ENCODE assay signal across 8 mouse cellular contexts in genomic region chr2:148731614-148732326, GRCm38 (mm10). TPM values are rescaled to one million over a fixed set of nuclear protein-coding genes. Genes with fewer than 3 reads are reported as not detected.
DNase-seq lines count a peak whose midpoint lies in the region; ATAC-seq and TF ChIP-seq lines count a peak whose summit lies in the region.
"Had no signal": no experiment of that assay in that cellular context is flagged by ENCODE, and none has a peak within 500 bp of the region (broad histone marks: within the 10 kb centered on the region; RNA-seq: fewer than 3 reads in every experiment).

No protein-coding gene starts in this region.

- no peak for TF ChIP-seq POLR2A in heart, adult 2 months (IDR thresholded peaks at IDR 0.05; ENCODE audit: insufficient read depth, low read depth, low read length)
- TF ChIP-seq POLR2A in kidney, adult 2 months (IDR thresholded peaks at IDR 0.05; ENCODE audit: low read depth, low read length) = no peak

- no peaks in the 10 kb centered on the region for H3K79me2 ChIP-seq in heart, adult 2 months (replicated peaks; ENCODE audit: control insufficient read depth, insufficient read depth, low read length)

- peak overlapping the region; percentile 72 for H3K9ac ChIP-seq in heart, adult 2 months (ENCODE audit: low read depth, low read length)
- peak overlapping the region; percentile 70 for H3K9ac ChIP-seq in liver, postnatal 0 days (replicated peaks)
- H3K9ac ChIP-seq in neural tube, embryonic 15.5 days (replicated peaks) = peak overlapping the region; percentile 94

- H3K9me3 ChIP-seq in liver, postnatal 0 days (ENCODE audit: low read length) = no peaks in the 10 kb centered on the region
- H3K9me3 ChIP-seq in neural tube, embryonic 15.5 days (replicated peaks) = no peaks in the 10 kb centered on the region

- TF ChIP-seq CTCF in heart, adult 2 months (IDR thresholded peaks at IDR 0.05) = no peak
- TF ChIP-seq CTCF in kidney, adult 2 months (conservative IDR thresholded peaks at IDR 0.05; ENCODE audit: insufficient read depth, insufficient read length, low read depth, low read length) = no peak
- no peak for TF ChIP-seq CTCF in liver, postnatal 0 days (IDR thresholded peaks at IDR 0.05; ENCODE audit: low read depth)

- peak overlapping the region; percentile 90 for H3K4me3 ChIP-seq in heart, adult 2 months
- H3K4me3 ChIP-seq in kidney, adult 2 months (ENCODE audit: insufficient read depth, low read depth, low read length) = peak overlapping the region; percentile 80
- peak overlapping the region; percentile 58 for H3K4me3 ChIP-seq in liver, postnatal 0 days (ENCODE audit: low read depth, low read length)
- H3K4me3 ChIP-seq in neural tube, embryonic 15.5 days (replicated peaks) = peak overlapping the region; percentile 93

- H3K27ac ChIP-seq in heart, adult 2 months = peak overlapping the region; percentile 84
- H3K27ac ChIP-seq in kidney, adult 2 months (ENCODE audit: insufficient read depth, low read depth, low read length) = no peak overlapping the region
- H3K27ac ChIP-seq in liver, postnatal 0 days (ENCODE audit: low read depth) = no peak overlapping the region
- H3K27ac ChIP-seq in neural tube, embryonic 15.5 days (replicated peaks) = peak overlapping the region; percentile 81

- TF ChIP-seq EP300 in heart, adult 2 months (IDR thresholded peaks at IDR 0.05; ENCODE audit: insufficient read depth, low read depth, low read length) = no peak
- no peak for TF ChIP-seq EP300 in liver, postnatal 0 days (IDR thresholded peaks at IDR 0.05; ENCODE audit: low read depth)

- no peaks in the 10 kb centered on the region; the same call in 1 of the 2 replicates for H3K4me1 ChIP-seq in heart, adult 2 months (ENCODE audit: control insufficient read depth, insufficient read depth, low read length)
- H3K4me1 ChIP-seq in kidney, adult 2 months (ENCODE audit: control insufficient read depth, insufficient read depth, low read length) = no peaks in the 10 kb centered on the region; the same call in 1 of the 2 replicates
- H3K4me1 ChIP-seq in liver, postnatal 0 days (ENCODE audit: insufficient read depth) = no peaks in the 10 kb centered on the region
- peaks cover 31% of the 10 kb centered on the region for H3K4me1 ChIP-seq in neural tube, embryonic 15.5 days

- peak; percentile 14 for ATAC-seq in CD4-positive, CD25-positive, alpha-beta regulatory T cell, adult 4 months
- ATAC-seq in common myeloid progenitor, adult 5-6 weeks (replicated peaks; ENCODE audit: low read depth, poor library complexity, severe bottlenecking) = peak; percentile 37
- ATAC-seq in liver, postnatal 0 days = peak; percentile 57
- ATAC-seq in neural tube, embryonic 15.5 days (ENCODE audit: low FRiP score) = peak; percentile 82

- peak overlapping the region; percentile 79 for H3K4me2 ChIP-seq in liver, postnatal 0 days (ENCODE audit: low read depth, low read length)
- peak overlapping the region; percentile 71 for H3K4me2 ChIP-seq in neural tube, embryonic 15.5 days

- intact Hi-C loops in heart, adult 2 months (cut with DNase I) = loop anchor here (5.0 kb wide), 1 partner anchor 49 kb away; the partner anchor contains the start of gene Gzf1

- H3K36me3 ChIP-seq in heart, adult 2 months (ENCODE audit: control insufficient read depth, insufficient read depth, low read length) = peaks cover 2% of the 10 kb centered on the region
- no peaks in the 10 kb centered on the region for H3K36me3 ChIP-seq in kidney, adult 2 months (ENCODE audit: control insufficient read depth, insufficient read depth, low read length)
- no peaks in the 10 kb centered on the region for H3K36me3 ChIP-seq in liver, postnatal 0 days (replicated peaks; ENCODE audit: insufficient read depth, low read length)
- no peaks in the 10 kb centered on the region for H3K36me3 ChIP-seq in neural tube, embryonic 15.5 days

- 1% methylated on average over 35 of the region's 35 CpGs for WGBS in heart, adult 2 months
- under 1% methylated on average over 35 of the region's 35 CpGs for WGBS in kidney, adult 2 months
- WGBS in liver, postnatal 0 days (ENCODE audit: insufficient replicate concordance) = 4% methylated on average over 35 of the region's 35 CpGs
- under 1% methylated on average over 35 of the region's 35 CpGs for WGBS in neural tube, embryonic 15.5 days

- H3K27me3 ChIP-seq in heart, adult 2 months (ENCODE audit: control insufficient read depth, insufficient read depth, low read length) = no peaks in the 10 kb centered on the region
- no peaks in the 10 kb centered on the region for H3K27me3 ChIP-seq in kidney, adult 2 months (replicated peaks; ENCODE audit: control insufficient read depth, insufficient read depth, low read length)
- H3K27me3 ChIP-seq in liver, postnatal 0 days (ENCODE audit: insufficient read depth, low read length) = no peaks in the 10 kb centered on the region
- H3K27me3 ChIP-seq in neural tube, embryonic 15.5 days (replicated peaks) = no peaks in the 10 kb centered on the region

- peak; percentile 48 for DNase-seq in NIH3T3 (ENCODE audit: low read depth)
- DNase-seq in heart, adult 2 months = peak; percentile 17 to 54
- DNase-seq in kidney, adult 2 months = peak; percentile 26
- peak; percentile 17 for DNase-seq in liver, postnatal 0 days

RNA-seq across cellular contexts. Expression of gene Napb, which starts 0.5 kb away (rescaled TPM):
- 1 to 10 TPM; 1.2 TPM for polyA plus RNA-seq in CD4-positive, CD25-positive, alpha-beta regulatory T cell, adult 4 months (2017; shearing (Covaris generic))
- total RNA-seq in common myeloid progenitor, adult 5-6 weeks (2017) = 1.1 and 2.1 TPM in 2 replicates
- 1 to 10 TPM; 1.1 to 1.3 TPM for total RNA-seq in heart, adult 2 months (2021)
- polyA plus RNA-seq in heart, adult 2 months (2012; rRNA removed) = 0.88 and 1.8 TPM in 2 replicates
- 0.99 and 1.5 TPM in 2 replicates for polyA plus RNA-seq in kidney, adult 2 months (2012; rRNA removed)
- 0.39 and 0.41 TPM in 2 replicates for polyA plus RNA-seq in liver, postnatal 0 days (2015; fragmentation: Nextera tagmentation; extraction: Ambion mirVana)
- polyA plus RNA-seq in neural tube, embryonic 15.5 days (2015; fragmentation: Nextera tagmentation; extraction: Ambion mirVana) = 84.1 and 84.6 TPM in 2 replicates

RNA-seq across cellular contexts. Expression of gene Cstl1, which starts 18.4 kb away (rescaled TPM):
- not detected for polyA plus RNA-seq in CD4-positive, CD25-positive, alpha-beta regulatory T cell, adult 4 months (2017; shearing (Covaris generic))
- not detected in 2 replicates for total RNA-seq in common myeloid progenitor, adult 5-6 weeks (2017)
- not detected for total RNA-seq in heart, adult 2 months (2021)
- not detected in 2 replicates for polyA plus RNA-seq in heart, adult 2 months (2012; rRNA removed)
- polyA plus RNA-seq in kidney, adult 2 months (2012; rRNA removed) = not detected in 2 replicates
- polyA plus RNA-seq in liver, postnatal 0 days (2015; fragmentation: Nextera tagmentation; extraction: Ambion mirVana) = not detected in 2 replicates
- polyA plus RNA-seq in neural tube, embryonic 15.5 days (2015; fragmentation: Nextera tagmentation; extraction: Ambion mirVana) = not detected in 2 replicates

RNA-seq across cellular contexts. Expression of gene Cst11, which starts 39.5 kb away (rescaled TPM):
- polyA plus RNA-seq in CD4-positive, CD25-positive, alpha-beta regulatory T cell, adult 4 months (2017; shearing (Covaris generic)) = not detected
- total RNA-seq in common myeloid progenitor, adult 5-6 weeks (2017) = not detected in 2 replicates
- total RNA-seq in heart, adult 2 months (2021) = not detected
- polyA plus RNA-seq in heart, adult 2 months (2012; rRNA removed) = not detected in 2 replicates
- polyA plus RNA-seq in kidney, adult 2 months (2012; rRNA removed) = not detected in 2 replicates
- polyA plus RNA-seq in liver, postnatal 0 days (2015; fragmentation: Nextera tagmentation; extraction: Ambion mirVana) = not detected in 2 replicates
- not detected in 2 replicates for polyA plus RNA-seq in neural tube, embryonic 15.5 days (2015; fragmentation: Nextera tagmentation; extraction: Ambion mirVana)
- polyA plus RNA-seq: frontal cortex, adult 2 months had no signal

RNA-seq across cellular contexts. Expression of gene 8030411F24Rik, which starts 50.0 kb away (rescaled TPM):
- polyA plus RNA-seq in CD4-positive, CD25-positive, alpha-beta regulatory T cell, adult 4 months (2017; shearing (Covaris generic)) = not detected
- not detected in 2 replicates for total RNA-seq in common myeloid progenitor, adult 5-6 weeks (2017)
- not detected for total RNA-seq in heart, adult 2 months (2021)
- not detected in 2 replicates for polyA plus RNA-seq in heart, adult 2 months (2012; rRNA removed)
- not detected in 2 replicates for polyA plus RNA-seq in kidney, adult 2 months (2012; rRNA removed)
- polyA plus RNA-seq in liver, postnatal 0 days (2015; fragmentation: Nextera tagmentation; extraction: Ambion mirVana) = not detected in 2 replicates
- polyA plus RNA-seq in neural tube, embryonic 15.5 days (2015; fragmentation: Nextera tagmentation; extraction: Ambion mirVana) = not detected in 2 replicates
- polyA plus RNA-seq: frontal cortex, adult 2 months had no signal

RNA-seq across cellular contexts. Expression of gene Gzf1, which starts 50.9 kb away (rescaled TPM):
- polyA plus RNA-seq in CD4-positive, CD25-positive, alpha-beta regulatory T cell, adult 4 months (2017; shearing (Covaris generic)) = 10 to 100 TPM; 17.0 to 19.0 TPM
- total RNA-seq in common myeloid progenitor, adult 5-6 weeks (2017) = 14.1 and 20.6 TPM in 2 replicates
- total RNA-seq in heart, adult 2 months (2021) = 10 to 100 TPM; 22.0 to 24.0 TPM
- polyA plus RNA-seq in heart, adult 2 months (2012; rRNA removed) = 8.0 and 12.5 TPM in 2 replicates
- 10.1 and 12.0 TPM in 2 replicates for polyA plus RNA-seq in kidney, adult 2 months (2012; rRNA removed)
- 14.3 and 15.4 TPM in 2 replicates for polyA plus RNA-seq in liver, postnatal 0 days (2015; fragmentation: Nextera tagmentation; extraction: Ambion mirVana)
- 13.8 and 15.7 TPM in 2 replicates for polyA plus RNA-seq in neural tube, embryonic 15.5 days (2015; fragmentation: Nextera tagmentation; extraction: Ambion mirVana)

Comparison
In these comparisons a context has a peak if more than half of its experiments do, and no peak if none do; other contexts are left out.
1. ATAC-seq: peak in every context shown above with its lines; median percentile 82 in neural tube, embryonic 15.5 days; 57 in liver, postnatal 0 days; 37 in common myeloid progenitor, adult 5-6 weeks; 14 in CD4-positive, CD25-positive, alpha-beta regulatory T cell, adult 4 months.
2. H3K27ac ChIP-seq: peak in heart, adult 2 months (single experiment) and neural tube, embryonic 15.5 days (single experiment); none in kidney, adult 2 months (single experiment) and liver, postnatal 0 days (single experiment).
3. RNA of gene Napb, which starts 0.5 kb away (polyA plus RNA-seq): 84.1 to 84.6 TPM in neural tube, embryonic 15.5 days; 0.99 to 1.5 TPM in kidney, adult 2 months, 1.2 TPM in CD4-positive, CD25-positive, alpha-beta regulatory T cell, adult 4 months, 0.88 to 1.8 TPM in heart, adult 2 months and 0.39 to 0.41 TPM in liver, postnatal 0 days; every median in the first group is over 10 times any median in the second.
4. Peak in every context shown above with its lines, with median percentiles within 50 percentile points of each other: DNase-seq, H3K4me3 ChIP-seq and H3K9ac ChIP-seq.